Mouse (Mus musculus) heart, postnatal 4 days (tissue): ENCODE measurements around the gene Ripor2. TPM values are rescaled to one million over a fixed set of nuclear protein-coding genes. Genes with fewer than 3 reads are reported as not detected.
A peak's percentile ranks its signal among the peaks of the same experiment; 100 is the strongest.

ENCODE experiments used
- DNase-seq: peaks from one replicate; pipeline ENCODE4 v3.0.0; 2021
- total RNA-seq, 2 experiments: library from RNA; stranded (reverse); gene quantifications; 2 replicates each; pipeline ENCODE4 v1.2.3; 2021

Gene Ripor2
- total RNA-seq, 2 experiments from 2014 or later = 25.4 to 27.5 TPM

DNA sequence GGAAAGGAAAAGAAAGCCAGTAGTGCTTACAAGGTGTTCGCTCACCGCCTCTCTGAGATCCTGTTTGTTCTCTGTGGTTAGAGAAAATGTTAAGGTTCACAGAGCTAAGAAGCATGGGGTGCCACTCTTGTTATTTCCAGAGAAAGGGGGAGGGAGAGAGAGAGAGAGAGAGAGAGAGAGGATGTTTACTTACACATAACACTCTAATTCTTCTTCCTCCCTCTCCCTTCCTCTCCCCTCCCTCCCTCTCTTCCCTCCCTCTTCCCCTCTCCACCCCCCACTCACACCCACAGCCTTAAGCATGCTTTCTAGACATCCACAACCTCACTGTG lies 35.8 kb downstream of the Ripor2 start:
- no peak for DNase-seq

DNA sequence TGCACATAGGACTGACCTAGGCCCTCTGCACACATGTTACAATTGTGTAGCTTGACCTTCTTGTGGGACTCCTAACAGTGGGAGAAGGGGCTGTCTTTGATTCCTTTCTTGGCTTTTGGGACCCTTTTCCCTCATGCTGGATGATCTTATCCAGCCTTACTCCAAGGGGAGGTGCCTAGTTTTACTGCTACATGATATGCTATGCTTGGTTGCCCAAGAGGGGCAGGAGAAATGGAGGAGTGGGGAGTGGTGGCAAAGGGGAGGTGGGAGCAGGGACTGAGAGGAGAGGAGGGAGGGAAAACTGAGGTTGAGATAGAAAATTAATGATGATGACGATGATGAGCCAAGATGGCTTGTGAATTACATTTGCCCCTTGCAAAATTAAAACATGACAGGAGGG lies 37.7 kb downstream of the Ripor2 start:
- DNase-seq = no peak

DNA sequence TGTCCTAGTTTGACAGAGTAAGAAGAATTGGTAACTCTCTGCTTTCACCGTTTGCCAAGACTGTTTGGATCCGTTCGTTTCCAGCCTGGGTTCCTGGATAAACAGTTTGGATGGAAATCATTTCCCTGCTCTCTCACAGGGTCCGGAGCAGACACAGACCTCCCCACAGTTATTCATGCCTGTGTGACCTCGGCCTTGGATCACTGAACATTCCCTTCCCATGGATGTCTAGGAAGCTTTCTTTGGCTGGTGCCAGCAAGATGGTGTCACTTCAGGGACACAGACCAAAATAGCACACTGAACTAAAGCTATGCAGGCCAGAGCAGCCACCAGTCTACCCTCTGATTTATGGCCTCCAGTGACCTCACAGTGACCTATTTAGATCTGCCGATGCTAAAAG lies 38.5 kb downstream of the Ripor2 start:
- DNase-seq = peak; percentile 66

DNA sequence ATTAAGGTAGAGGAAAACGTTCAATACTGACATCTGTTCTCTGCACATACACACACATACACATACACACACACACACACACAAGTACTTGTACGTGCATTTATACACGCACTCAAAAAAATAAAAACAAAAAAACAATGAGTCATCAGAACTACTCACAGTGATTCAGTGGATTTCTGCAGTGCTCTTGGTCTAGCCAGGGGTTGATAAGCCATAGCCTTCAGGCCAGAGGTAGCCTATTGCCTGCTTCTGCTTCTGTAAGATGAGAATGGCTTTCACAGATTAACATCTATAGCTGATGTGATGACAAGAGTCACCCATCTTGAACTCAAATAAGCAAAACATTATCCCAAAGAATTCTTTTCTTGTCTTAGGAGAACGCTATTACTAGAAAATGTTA lies 41.6 kb downstream of the Ripor2 start:
- no peak for DNase-seq

DNA sequence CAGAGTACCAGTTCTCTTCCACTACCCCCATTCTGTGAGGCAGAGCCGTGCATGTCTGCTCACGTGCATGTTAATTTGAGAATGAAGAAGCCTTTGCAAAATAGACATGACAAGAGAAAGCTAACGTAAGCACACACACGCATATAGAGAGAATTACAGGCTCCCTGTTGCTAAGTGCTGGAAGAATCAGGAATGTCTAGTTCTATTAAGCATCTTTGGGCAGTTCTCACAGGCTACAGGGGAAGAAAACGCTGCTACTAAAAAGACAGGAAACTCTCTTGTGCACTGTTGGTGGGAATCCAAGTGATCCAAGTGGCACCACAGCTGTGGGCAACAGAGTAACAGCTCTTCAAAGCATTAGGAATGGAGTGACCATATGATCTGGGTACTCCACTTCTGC lies 43.1 kb downstream of the Ripor2 start:
- DNase-seq = no peak

DNA sequence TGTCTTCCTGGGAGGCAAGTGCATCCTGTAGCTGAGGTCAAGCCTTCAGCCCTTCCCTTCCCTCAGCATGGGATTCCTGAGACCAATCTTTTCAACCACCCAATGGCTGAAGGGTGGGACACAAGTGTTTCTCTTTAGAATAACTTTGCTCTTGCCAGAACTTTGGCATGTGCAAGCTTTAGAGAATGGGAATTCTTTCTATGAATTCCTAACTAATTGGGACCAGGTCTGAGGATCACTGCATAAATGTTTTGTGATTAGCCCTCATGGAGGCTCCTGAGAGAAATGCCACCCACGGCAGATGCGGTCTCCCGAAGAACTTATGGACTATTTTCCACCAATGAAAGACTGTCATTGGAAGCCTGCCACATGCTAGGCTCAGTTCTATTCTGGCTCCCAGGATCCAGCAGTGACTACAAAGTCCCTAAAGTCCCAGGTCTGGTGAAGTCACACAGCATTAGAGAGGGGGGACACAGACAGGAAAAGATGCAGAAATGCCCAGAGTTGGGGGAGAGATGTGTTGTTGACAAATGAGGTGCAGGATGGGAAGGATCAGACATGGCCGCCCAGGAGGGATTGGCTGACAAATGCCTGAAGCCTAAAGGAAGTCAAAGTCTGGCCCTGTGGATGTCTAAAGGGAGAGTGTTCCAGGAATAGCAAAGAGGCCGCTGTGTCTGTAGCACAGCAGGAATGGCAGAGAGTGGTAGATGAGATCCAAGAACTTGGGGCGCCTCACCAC lies 44.9 kb downstream of the Ripor2 start:
- no peak for DNase-seq

DNA sequence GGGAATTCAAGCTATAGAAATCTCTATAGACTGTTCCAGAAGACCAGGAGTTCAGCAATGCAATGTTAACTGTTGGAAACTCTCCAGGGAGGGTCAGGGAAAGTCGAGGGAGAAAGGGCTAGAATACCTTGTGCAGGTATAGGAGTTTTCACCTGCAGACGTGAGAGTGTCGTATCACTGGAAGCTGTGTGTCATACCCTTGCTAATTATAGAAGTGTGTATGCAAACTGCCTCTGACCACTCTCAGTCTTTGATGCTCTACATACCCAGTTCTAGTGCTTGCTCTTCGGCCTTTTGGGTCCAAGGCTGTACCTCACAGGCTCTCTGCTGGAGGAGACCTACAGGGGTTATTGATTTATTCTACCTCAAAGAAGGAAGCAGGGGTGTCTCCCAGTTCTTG lies 46.2 kb downstream of the Ripor2 start:
- DNase-seq = no peak

DNA sequence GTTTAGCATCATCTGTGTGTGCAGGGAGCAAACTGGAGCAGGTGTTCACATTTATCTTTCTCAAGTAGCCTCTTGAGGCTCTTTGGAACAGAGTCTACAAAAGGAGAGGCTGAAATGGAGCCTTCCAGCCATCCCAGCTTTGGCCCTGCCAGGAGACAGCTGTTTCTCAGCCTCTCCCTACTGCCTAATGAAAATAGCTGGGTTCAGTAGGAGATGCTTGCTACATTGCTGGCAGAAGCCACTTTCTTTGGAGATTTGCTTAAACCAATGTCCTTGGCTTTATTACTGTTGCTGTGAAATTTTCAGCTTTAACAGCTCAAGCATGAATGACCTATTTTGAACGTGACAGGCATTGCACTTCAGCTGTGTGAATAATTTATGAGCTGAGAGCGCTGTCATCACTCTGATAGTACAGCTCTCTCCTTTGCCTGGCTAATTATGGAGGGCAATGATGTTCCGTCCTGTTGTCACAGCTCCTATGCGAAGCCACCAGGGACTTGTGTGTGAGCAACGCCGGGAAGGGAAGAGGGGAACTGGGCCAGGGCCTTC lies 47.2 kb downstream of the Ripor2 start:
- peak; percentile 44 for DNase-seq

DNA sequence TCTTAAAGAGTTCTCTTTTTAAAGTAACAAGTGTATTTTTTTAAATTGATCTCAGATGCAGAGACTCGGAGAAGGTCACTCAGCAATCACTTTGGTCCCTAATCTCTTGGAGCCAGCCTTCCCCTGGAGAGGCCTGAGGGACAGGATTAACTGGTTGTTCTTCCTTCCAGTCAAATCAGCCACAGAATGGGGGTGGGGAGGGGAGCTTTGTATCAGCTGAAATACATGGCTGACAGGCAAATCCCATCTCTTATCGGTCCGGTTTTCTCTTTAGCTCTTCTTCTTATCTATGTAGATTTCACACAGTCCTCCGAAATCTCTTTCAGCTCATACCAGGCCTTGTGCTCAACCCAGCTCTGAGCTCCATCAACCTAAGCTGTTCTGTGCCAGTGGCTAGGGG lies 48.4 kb downstream of the Ripor2 start:
- DNase-seq = no peak

DNA sequence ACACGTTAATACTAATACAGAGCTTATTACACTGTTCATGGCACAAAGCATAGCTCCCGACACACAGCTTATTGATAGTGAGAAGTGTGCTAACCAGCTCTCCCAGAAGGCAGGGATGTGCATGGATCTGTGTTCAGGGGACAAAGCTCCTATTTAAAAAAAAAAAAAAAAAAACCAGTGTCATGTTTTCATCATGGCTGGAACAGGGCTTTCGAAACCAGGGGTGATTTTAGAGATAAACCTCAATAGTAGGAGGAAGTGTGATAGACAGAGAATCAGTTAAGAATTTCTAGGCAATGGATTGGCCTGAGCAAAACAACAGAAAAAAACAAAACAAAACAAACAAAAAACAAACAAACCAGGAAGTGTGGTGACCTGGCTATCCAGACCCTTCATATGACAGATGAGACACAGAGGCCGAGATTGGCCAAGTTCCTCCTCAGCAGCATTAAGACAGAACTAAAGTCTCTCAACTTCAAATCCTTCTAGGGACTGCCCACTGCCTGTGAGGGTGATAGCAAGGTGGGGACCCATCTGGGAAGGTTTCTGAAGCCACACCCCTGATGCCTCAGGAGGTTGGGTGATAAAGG lies 51.1 kb downstream of the Ripor2 start:
- no peak for DNase-seq

DNA sequence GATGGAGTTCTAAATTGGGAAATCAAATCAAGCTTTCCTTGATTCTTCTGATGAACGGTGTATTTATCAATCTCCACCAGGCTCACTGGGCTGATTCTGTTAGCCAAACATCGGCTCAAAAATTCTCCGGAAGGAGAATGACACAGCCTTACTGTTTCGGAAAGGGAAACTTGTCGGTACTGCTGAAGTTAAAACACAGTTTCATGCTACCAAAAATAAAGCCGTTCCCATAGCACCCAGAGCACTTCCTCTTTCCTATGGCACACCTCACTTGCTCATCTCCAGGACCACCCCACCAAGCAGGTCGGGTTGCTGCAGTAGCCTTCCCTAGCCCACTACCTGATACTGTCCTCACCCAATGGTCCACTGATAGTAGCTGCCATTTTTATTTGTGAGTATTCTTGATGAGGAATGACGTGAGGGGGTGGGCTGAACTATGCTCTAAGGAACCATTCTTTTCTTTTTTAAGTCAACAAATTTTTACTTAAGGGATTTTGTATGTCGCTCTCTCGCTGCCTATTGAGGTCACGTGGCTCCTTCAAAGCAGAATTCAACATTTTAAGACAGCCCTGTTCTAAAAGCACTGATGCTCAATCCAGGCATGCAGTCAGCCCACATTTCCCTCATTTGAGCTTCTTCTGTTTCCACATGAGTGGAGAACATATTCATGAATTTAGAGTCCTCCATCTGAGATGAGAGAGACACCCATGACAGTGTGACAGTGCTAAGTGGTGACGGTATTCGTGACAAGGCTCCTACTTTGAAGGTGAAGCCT lies 52.5 kb downstream of the Ripor2 start:
- DNase-seq = no peak

DNA sequence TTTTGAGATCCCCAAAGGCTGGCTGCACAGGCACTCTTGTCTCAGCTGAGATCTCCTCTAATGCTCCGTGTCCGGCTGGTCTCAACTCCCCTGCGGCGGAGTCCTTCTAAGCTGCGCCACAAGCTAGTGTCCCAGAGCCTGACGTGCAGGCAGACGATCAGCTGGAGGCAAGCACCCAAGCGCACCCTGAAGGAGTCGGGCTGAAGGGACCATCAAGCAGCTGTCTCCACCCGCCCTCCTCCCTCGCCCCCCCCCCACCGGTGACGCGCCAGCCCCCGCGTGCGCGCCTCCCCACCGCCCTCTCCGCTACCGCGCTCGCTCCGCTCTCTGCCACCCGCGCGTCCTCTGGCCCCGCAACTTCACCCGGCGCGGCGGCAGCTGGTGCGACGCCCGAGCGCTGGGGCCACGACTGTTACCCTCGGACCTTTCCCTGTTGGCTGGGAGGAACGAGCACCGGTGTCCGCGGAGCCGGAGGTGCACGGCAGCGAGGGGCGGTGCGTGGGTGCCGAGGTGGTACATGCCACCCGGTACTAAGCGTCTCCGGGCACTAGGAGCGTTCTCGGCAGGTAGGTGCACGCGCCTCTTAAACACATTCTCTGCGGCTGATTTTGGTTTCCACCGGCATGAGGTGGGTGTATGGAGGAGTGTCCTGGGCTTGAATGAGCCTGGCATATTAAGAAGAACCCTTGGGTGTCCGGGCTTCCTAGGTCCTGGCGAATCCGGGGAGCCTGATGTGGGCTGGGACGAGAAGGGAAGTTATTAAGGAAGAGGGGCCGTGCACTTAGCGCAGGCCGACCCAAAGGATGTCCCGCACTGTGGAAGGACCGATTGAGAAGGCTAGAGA lies 56.6 kb downstream of the Ripor2 start:
- peak; percentile 47 for DNase-seq

DNA sequence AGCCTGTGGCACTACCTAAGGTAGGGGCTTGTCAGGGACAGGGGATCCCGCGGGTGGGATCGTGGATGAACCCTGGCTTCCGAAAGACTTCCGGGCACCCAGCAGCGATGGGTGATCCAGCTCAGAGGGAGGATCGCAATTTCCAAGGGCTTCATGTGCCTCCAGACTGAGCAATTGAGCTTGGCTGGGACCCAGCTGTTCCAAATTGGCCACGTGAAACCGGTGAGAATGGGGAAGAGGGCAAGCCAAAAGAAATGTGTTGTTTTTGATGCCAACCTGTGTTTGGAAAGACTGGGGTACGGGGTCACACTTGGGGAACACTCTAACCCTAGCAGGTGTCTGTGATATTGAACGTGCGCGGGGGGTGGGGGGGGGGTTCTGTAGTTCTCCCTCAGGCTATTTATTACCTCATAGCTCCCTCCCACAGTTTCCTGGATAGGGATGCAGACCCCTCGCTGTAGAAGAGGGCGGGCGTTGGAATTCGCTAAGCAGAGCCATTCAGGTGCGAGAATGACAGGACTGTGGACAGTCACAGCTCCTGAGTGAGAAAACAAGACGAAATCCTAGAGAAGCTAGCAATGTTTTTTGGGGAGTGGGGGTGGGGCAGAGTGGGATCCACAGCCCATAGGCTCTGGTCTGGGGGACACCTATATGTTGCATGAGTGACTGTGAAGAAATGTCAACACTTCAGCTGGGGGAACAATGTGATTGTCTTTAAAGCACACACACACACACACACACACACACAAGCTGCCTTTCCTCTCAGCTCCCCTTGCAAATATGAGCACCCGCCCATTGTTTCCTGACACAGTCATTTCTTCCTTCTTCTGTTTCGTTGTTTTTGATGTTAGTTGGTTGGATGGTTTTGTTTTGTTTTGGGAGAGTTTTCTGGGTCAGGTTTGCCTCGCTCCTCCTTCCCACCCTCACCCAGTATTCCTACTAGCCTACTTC lies 57.5 kb downstream of the Ripor2 start:
- DNase-seq = peak; percentile 53

DNA sequence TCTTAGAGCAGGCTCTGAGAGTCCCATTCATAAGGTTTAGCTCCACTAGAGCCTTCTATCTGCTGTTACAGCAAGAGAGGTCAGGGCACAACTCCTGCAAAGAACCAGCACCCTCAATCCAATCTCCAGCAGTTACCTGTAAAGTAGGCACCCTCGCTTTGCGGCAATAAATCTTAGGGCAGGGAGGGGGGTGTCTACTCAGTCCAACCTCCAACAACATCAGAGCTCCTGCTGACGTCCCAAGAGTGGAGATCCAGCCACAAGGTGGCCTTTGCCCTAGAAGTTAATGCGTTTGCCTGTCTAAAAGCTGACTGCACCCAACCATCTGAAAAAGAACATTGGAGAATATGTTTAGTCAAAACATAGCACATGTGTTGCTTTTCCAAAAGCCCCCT lies 58.2 kb downstream of the Ripor2 start:
- no peak for DNase-seq

DNA sequence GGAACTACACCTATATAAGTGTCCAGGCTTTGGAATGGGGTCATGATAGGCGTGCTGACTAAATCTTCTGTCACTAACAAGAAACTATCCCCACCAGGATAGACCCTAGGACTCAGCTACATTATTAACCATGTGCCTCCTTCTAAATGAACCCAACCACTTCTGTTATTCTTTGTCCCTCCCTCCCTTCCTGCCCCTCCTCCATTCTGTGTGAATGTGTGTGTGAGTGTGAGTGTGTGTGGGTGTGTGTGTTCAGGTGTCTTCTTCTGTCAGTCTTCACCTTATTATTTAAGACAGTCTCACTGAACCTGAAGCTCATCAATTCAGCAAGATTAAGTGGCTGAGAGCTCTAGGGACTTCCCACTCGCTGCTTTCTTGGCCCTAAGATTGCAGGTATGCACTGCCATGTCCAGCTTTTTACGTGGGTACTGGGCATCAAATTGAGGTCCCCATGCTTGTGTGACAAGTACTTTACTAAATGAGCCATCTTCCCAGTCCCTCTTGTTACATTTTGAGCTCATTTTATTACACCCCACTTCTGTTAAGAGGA lies 58.9 kb downstream of the Ripor2 start:
- DNase-seq = no peak

DNA sequence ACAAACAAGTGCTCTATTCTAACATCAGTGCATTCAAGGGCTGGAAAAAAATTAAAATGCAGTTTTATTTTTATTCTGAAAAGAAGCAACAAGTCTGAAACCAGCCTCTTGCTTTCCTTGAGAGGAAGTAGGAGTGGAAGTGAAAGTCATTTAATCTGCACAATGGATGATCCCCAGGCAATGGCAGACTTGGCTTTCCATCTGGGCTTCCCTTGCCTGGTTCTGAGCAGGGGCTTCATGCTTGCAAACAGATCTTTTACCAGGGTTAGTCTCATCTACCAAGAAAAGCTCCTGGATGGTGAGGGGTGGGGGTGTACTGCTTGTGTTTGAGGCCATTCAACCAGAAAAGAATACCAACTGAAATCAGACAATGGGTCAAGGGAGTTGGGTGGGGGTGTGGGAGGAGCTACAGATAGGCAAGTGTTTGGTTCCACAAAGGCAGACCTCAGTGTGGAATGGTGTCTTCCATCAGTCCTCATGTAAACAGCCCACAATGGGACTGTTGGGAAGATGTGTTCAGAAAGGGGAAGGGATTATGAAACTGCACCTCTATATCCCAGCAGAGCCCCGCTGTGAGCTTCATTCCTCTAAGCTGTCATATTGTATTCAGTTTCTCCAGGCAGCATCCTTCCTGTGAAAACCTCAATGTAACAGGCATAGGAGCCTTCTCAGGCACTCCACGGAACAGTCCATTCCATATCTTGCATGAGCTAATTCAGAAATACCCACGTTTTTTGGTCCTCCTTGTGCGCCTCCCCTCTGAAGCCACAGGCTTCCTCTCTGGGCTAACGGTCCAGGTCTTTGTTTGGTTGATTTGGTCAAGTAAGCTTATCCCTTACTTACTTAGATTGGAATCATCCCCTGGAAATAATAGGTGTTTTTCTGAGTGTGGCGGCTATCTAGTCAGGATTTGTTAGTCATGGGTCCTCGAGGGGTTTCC lies 59.8 kb downstream of the Ripor2 start:
- no peak for DNase-seq

DNA sequence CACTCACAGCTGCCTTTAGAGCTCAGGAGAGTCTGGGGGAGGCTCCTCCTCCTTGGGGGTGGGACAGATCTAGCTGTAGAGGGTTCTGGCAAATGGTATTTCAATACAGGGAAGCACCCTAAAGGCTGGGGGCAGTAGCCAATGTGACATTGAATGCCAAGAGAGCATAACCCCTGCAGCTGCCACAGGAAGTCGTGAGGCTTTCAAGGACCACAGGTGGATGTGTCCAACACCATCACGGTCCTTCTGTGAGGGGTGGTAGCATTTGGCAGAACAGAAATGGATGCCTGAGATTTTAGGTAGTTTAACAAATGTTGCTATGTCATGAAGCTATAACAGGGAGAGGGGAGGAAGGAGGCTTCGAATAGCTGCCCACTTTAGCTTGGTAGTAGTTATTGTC lies 63.2 kb downstream of the Ripor2 start:
- DNase-seq = no peak

DNA sequence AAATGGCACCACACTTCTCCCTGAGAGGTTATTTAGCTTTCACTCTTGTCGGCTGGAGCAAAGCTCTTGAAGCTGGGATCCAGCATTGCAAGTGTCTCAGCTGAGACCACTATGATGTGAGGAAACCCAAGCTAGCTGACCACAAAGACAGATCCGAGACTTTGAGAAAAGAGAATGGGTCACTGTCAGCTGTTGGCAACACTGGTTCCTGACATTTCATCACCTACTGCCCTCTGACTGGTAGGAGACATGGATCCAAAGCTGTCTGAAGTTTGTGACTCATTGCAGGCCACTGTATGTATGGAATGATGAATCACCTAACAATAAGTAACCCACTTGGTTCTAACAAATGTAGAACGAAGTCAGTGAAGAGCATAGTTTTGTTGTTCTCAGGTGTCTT lies 64.3 kb downstream of the Ripor2 start:
- DNase-seq = no peak

DNA sequence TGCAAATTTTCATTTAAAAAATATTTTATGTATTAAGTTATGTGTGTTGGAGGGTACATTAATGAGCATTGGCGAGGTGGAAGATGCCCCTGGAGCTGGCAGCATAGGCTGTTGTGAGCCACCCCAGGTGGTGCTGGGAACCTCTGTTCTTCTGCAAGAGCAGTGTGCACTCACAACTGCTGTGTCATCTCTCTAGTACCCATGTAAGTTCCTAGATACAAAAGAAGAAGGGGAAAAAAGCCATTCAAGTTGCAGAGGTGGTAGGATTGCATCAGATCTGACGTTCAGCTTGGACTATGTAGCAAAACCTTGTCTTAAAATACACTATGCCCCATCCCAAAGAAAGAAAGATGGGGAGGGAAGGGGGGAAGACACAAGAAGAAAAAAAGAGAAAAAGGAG lies 65.5 kb downstream of the Ripor2 start:
- DNase-seq = no peak

DNA sequence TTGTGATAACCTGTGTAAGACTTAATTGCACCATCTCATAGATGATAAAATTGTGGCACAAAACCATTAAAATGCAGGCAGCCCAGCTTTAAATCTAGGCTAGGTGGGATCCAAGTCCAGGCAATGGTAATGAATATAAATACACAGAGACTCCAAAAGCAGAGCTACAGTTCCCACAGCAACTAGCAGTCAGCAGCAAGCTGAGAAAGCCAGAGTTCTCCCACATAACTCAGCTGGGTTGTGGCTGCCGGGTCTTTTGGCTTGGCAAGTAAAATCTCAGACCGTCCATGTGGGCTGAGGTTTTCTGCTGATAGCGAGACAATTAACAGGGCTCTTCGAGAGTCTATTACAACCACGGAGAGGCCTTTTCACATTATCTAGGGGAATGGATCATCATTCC lies 66.0 kb downstream of the Ripor2 start:
- no peak for DNase-seq
